10 mouse cellular contexts compared by ENCODE assay signal in the genomic region with DNA sequence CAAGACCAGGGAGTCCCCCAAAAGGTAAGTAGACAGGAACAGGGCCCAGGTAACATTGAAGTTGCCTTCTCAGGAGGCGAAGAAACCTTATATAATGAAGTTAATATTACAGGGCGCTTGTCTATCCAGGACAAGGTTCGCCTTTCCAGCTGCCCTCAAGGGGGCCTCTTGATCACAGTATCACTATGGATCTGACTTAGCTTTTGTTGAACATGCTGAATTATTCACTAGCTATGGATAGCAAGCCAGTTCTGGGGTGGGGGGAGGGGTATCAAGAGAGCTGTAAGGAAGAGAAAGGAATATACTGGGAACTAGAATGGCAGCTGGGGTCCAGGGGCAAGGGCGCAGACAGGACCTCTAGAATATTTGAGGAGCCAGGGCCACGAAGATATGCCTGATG. TPM values are rescaled to one million over a fixed set of nuclear protein-coding genes. Genes with fewer than 3 reads are reported as not detected.
DNase-seq lines count a peak whose midpoint lies in the region; ATAC-seq and TF ChIP-seq lines count a peak whose summit lies in the region.
"Had no signal": no experiment of that assay in that cellular context is flagged by ENCODE, and none has a peak within 500 bp of the region (broad histone marks: within the 10 kb centered on the region; RNA-seq: fewer than 3 reads in every experiment).

No protein-coding gene starts in this region.

- WGBS in cerebellum, adult 2 months, result 71% methylated on average over 5 of the region's 5 CpGs
- WGBS in forebrain, embryonic 14.5 days, result 80% methylated on average over 5 of the region's 5 CpGs
- 62% methylated on average over 5 of the region's 5 CpGs for WGBS in midbrain, embryonic 12.5 days
- 63% methylated on average over 5 of the region's 5 CpGs for WGBS in neural tube, embryonic 15.5 days

- no peak overlapping the region for H3K4me3 ChIP-seq in cerebellum, adult 2 months (replicated peaks; ENCODE audit: insufficient read depth, low read depth, low read length)
- H3K4me3 ChIP-seq in forebrain, embryonic 14.5 days (ENCODE audit: low read depth, low read length), result no peak overlapping the region
- no peak overlapping the region for H3K4me3 ChIP-seq in midbrain, embryonic 12.5 days
- H3K4me3 ChIP-seq in neural tube, embryonic 15.5 days (replicated peaks), result no peak overlapping the region
- H3K4me3 ChIP-seq: embryonic facial prominence, embryonic 12.5 days had no signal

- no peaks in the 10 kb centered on the region for H3K27me3 ChIP-seq in cerebellum, adult 2 months (ENCODE audit: control insufficient read depth, insufficient read depth, low read length)
- H3K27me3 ChIP-seq in forebrain, embryonic 14.5 days (replicated peaks; ENCODE audit: control insufficient read depth, insufficient read depth, low read length), result no peaks in the 10 kb centered on the region
- no peaks in the 10 kb centered on the region for H3K27me3 ChIP-seq in midbrain, embryonic 12.5 days
- no peaks in the 10 kb centered on the region for H3K27me3 ChIP-seq in neural tube, embryonic 15.5 days (replicated peaks)
- H3K27me3 ChIP-seq: embryonic facial prominence, embryonic 12.5 days had no signal

- ATAC-seq in cerebellum, adult (ENCODE audit: insufficient number of reproducible peaks, low FRiP score, low TSS enrichment), result no peak
- no peak for ATAC-seq in forebrain, embryonic 14.5 days
- peak; percentile 45; the same call in 1 of the 2 replicates for ATAC-seq in midbrain, embryonic 12.5 days (ENCODE audit: low FRiP score, low read depth)
- no peak for ATAC-seq in neural tube, embryonic 15.5 days (ENCODE audit: low FRiP score)
- ATAC-seq: activated CD4-positive, CD25-positive, alpha-beta regulatory T cell, adult 4 months had no signal

- TF ChIP-seq CTCF in cerebellum, adult 2 months (IDR thresholded peaks at IDR 0.05; ENCODE audit: borderline replicate concordance, insufficient read depth, low read depth, low read length), result no peak

- no peak for DNase-seq in cerebellum, adult 2 months
- DNase-seq in kidney, adult 9 months, result peak; percentile 64
- no peak for DNase-seq in kidney, postnatal 25 days
- DNase-seq in forebrain, embryonic 14.5 days (ENCODE audit: low spot score), result no peak
- DNase-seq in testis, postnatal 14 days (ENCODE audit: low spot score), result no peak

- peak overlapping the region; percentile 28; the same call in 1 of the 2 replicates for H3K27ac ChIP-seq in cerebellum, adult 2 months (ENCODE audit: insufficient read depth, low read length)
- peak overlapping the region; percentile 64; the same call in 1 of the 2 replicates for H3K27ac ChIP-seq in forebrain, embryonic 14.5 days (ENCODE audit: low read depth, low read length)
- peak overlapping the region; percentile 83 for H3K27ac ChIP-seq in midbrain, embryonic 12.5 days (replicated peaks)
- H3K27ac ChIP-seq in neural tube, embryonic 15.5 days (replicated peaks), result no peak overlapping the region

- no peaks in the 10 kb centered on the region for H3K9me3 ChIP-seq in forebrain, embryonic 14.5 days (replicated peaks; ENCODE audit: control insufficient read depth, low read length)
- no peaks in the 10 kb centered on the region for H3K9me3 ChIP-seq in midbrain, embryonic 12.5 days
- no peaks in the 10 kb centered on the region for H3K9me3 ChIP-seq in neural tube, embryonic 15.5 days (replicated peaks)
- H3K9me3 ChIP-seq: embryonic facial prominence, embryonic 12.5 days had no signal

- peaks cover 17% of the 10 kb centered on the region for H3K36me3 ChIP-seq in forebrain, embryonic 14.5 days (ENCODE audit: control insufficient read depth, insufficient read depth, low read length)
- peaks cover 17% of the 10 kb centered on the region; the same call in 1 of the 2 replicates for H3K36me3 ChIP-seq in midbrain, embryonic 12.5 days
- peaks cover 12% of the 10 kb centered on the region for H3K36me3 ChIP-seq in neural tube, embryonic 15.5 days

- no peak overlapping the region for H3K4me2 ChIP-seq in forebrain, embryonic 14.5 days (ENCODE audit: low read length)
- H3K4me2 ChIP-seq in midbrain, embryonic 12.5 days (replicated peaks), result no peak overlapping the region
- H3K4me2 ChIP-seq in neural tube, embryonic 15.5 days, result no peak overlapping the region
- H3K4me2 ChIP-seq: embryonic facial prominence, embryonic 12.5 days had no signal

- no peak for TF ChIP-seq POLR2A in cerebellum, adult 2 months (IDR thresholded peaks at IDR 0.05; ENCODE audit: borderline replicate concordance, insufficient read depth, low read length)

- H3K4me1 ChIP-seq in cerebellum, adult 2 months (ENCODE audit: control insufficient read depth, insufficient read depth, low read length), result peaks cover 48% of the 10 kb centered on the region
- H3K4me1 ChIP-seq in forebrain, embryonic 14.5 days (ENCODE audit: control insufficient read depth, insufficient read depth, low read length), result peaks cover 49% of the 10 kb centered on the region
- H3K4me1 ChIP-seq in midbrain, embryonic 12.5 days, result peaks cover 58% of the 10 kb centered on the region
- H3K4me1 ChIP-seq in neural tube, embryonic 15.5 days, result peaks cover 72% of the 10 kb centered on the region

- no peak overlapping the region for H3K9ac ChIP-seq in forebrain, embryonic 14.5 days (ENCODE audit: low read length)
- H3K9ac ChIP-seq in midbrain, embryonic 12.5 days (replicated peaks), result peak overlapping the region; percentile 35; the same call in 1 of the 2 replicates
- H3K9ac ChIP-seq in neural tube, embryonic 15.5 days (replicated peaks), result no peak overlapping the region
- H3K9ac ChIP-seq: embryonic facial prominence, embryonic 12.5 days had no signal

RNA-seq across cellular contexts. Expression of gene Tmcc2, which starts 18.7 kb away (rescaled TPM):
- polyA plus RNA-seq in cerebellum, adult 2 months (2012; rRNA removed), result 150 and 157 TPM in 2 replicates
- polyA plus RNA-seq in forebrain, embryonic 14.5 days (2014; fragmentation: Nextera tagmentation; extraction: Ambion mirVana), result 18.2 and 23.1 TPM in 2 replicates
- polyA plus RNA-seq in midbrain, embryonic 12.5 days (2016; fragmentation: Nextera tagmentation; extraction: Ambion mirVana), result 35.4 and 36.8 TPM in 2 replicates
- polyA plus RNA-seq in neural tube, embryonic 15.5 days (2015; fragmentation: Nextera tagmentation; extraction: Ambion mirVana), result 28.5 and 33.2 TPM in 2 replicates

RNA-seq across cellular contexts. Expression of gene Dstyk, which starts 45.0 kb away (rescaled TPM):
- polyA plus RNA-seq in cerebellum, adult 2 months (2012; rRNA removed), result 32.6 and 36.5 TPM in 2 replicates
- polyA plus RNA-seq in forebrain, embryonic 14.5 days (2014; fragmentation: Nextera tagmentation; extraction: Ambion mirVana), result 7.7 and 8.9 TPM in 2 replicates
- 17.6 and 17.9 TPM in 2 replicates for polyA plus RNA-seq in midbrain, embryonic 12.5 days (2016; fragmentation: Nextera tagmentation; extraction: Ambion mirVana)
- polyA plus RNA-seq in neural tube, embryonic 15.5 days (2015; fragmentation: Nextera tagmentation; extraction: Ambion mirVana), result 8.4 and 9.2 TPM in 2 replicates

RNA-seq across cellular contexts. Expression of gene Nuak2, which starts 56.4 kb away (rescaled TPM):
- polyA plus RNA-seq in cerebellum, adult 2 months (2012; rRNA removed), result 2.9 and 3.3 TPM in 2 replicates
- polyA plus RNA-seq in forebrain, embryonic 14.5 days (2014; fragmentation: Nextera tagmentation; extraction: Ambion mirVana), result 18.8 and 20.1 TPM in 2 replicates
- 94.9 and 101 TPM in 2 replicates for polyA plus RNA-seq in midbrain, embryonic 12.5 days (2016; fragmentation: Nextera tagmentation; extraction: Ambion mirVana)
- 6.6 and 7.1 TPM in 2 replicates for polyA plus RNA-seq in neural tube, embryonic 15.5 days (2015; fragmentation: Nextera tagmentation; extraction: Ambion mirVana)
